Mouse (Mus musculus) heart, postnatal 0 days (tissue): Measurements from ENCODE around the gene Crygc.

Experiments
- CTCF ChIP-seq: IDR thresholded peaks from 2 replicates; pipeline ENCODE4 v1.5.1; 2016; ENCODE audit warnings: antibody characterized with exemption, control low read depth, low read depth
- EP300 ChIP-seq: IDR thresholded peaks from 2 replicates; pipeline ENCODE4 v1.6.1; 2016; ENCODE audit warnings: antibody characterized with exemption, low read depth

DNA sequence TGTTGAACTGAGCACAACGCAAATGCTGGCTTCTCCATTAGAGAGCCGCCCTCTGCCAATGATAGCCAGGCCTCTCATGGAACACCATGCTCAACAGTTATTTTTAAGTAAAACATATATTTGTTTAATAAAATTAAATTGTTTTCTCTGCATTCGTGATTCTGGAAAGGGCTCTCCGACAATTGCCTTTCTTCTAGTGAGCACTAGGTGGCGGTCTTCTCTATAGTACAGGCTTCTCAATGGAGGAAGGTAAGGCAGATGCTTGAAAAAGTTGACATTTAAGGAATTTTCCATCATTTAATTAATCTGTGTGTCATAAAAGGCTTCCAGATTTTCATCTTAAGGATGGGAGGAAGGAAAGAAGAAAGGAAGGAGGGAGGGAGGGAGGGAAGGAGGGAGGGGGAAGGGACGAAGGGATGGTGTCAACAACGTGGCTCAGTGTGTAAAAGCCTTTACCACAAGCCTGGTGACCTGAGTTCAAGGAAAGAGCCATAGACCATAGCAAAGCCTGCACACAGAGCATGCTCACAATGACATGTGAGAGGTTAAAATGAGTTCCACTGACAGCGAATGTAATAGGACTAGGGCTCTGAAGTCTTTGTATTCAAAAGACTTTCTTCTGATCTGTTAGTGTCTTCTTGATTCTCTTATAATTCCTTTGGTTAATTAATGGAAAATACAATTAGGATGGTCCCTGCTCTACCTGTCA lies 26.9 kb downstream of the Crygc start:
- TF ChIP-seq CTCF = peak; percentile 70
- no peak for TF ChIP-seq EP300
